Mouse (Mus musculus): ENCODE results near the gene Avp. TPM values are rescaled to one million over a fixed set of nuclear protein-coding genes. Genes with fewer than 3 reads are reported as not detected.

Avp gene
- 87.2 and 92.1 TPM in 2 replicates for total RNA-seq (2014; rRNA removed)
- polyA plus RNA-seq (2015; fragmentation: Nextera tagmentation; extraction: Ambion mirVana) = 83.0 and 181 TPM in 2 replicates

DNA sequence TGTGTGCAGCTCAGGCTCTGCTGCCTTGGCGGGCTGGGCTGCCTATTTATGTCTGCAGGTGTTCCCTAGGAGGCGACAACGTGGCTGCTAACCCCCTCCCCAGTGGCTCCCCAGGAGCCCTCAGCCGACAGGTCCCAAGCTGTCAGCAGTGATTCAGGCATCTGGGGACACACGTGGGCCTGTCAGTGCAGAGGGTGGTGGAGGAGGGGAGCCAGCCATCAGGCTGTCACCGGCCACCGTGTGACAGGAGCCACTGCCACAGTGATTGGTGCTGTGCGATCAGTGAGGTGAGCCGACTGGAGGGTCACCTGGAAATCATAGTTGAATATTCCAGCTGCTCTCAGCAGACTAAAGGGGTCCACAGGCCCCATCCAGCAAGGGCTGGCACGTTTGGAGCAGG lies at the start of gene Avp:
Avp (minus strand) TSS at position 3 of the 400 bp plus-strand sequence.
- no peak within 1 kb of the TSS for H3K4me3 ChIP-seq (ENCODE audit: low read depth, low read length)
- 33% methylated on average over 10 of the region's 10 CpGs for WGBS
- no peak for ATAC-seq

GRCm38 (mm10) chr2:130629839-130630203 lies 47.5 kb upstream of the Avp start, which contains the start of the genes Fastkd5 and Ubox5:
Gene Fastkd5 (minus strand): TSS chr2:130630027.
Gene Ubox5 (minus strand): TSS chr2:130630038.
- DNase-seq (peak; percentile 90), ATAC-seq (peak; percentile 90)
- H3K4me3 ChIP-seq (ENCODE audit: low read depth, low read length) = peak within 1 kb of the TSS; percentile 79
- WGBS = under 1% methylated on average over 25 of the region's 25 CpGs
- H3K27me3 ChIP-seq (ENCODE audit: insufficient read depth, low read length) = no peaks in the 10 kb centered on the region
- H3K36me3 ChIP-seq (ENCODE audit: insufficient read depth) = peaks cover 16% of the 10 kb centered on the region
- H3K9ac ChIP-seq = peak within 1 kb of the TSS; percentile 88
- H3K4me2 ChIP-seq (ENCODE audit: low read depth) = peak within 1 kb of the TSS; percentile 91
- H3K27ac ChIP-seq (ENCODE audit: low read depth, low read length) = peak within 1 kb of the TSS; percentile 72
- peaks cover 2% of the 10 kb centered on the region; the same call in 1 of the 2 replicates for H3K4me1 ChIP-seq (ENCODE audit: insufficient read depth)
- no peak for TF ChIP-seq CTCF (IDR thresholded peaks at IDR 0.05; ENCODE audit: low read depth)
- H3K9me3 ChIP-seq (ENCODE audit: low read length) = no peaks in the 10 kb centered on the region

More for the DNA sequence above, at the start of gene Avp:
- Histone ChIP-seq H3K27ac (ENCODE audit: low read depth, low read length) (no peak within 1 kb of the TSS), H3K27me3 (ENCODE audit: insufficient read depth, low read length) (peaks cover 49% of the 10 kb centered on the region), H3K36me3 (ENCODE audit: insufficient read depth) (no peaks in the 10 kb centered on the region), H3K4me1 (ENCODE audit: insufficient read depth) (no peaks in the 10 kb centered on the region), H3K9me3 (ENCODE audit: low read length) (no peaks in the 10 kb centered on the region), H3K4me2 (ENCODE audit: low read depth) (no peak within 1 kb of the TSS), H3K9ac (no peak within 1 kb of the TSS)
- TF ChIP-seq CTCF (IDR thresholded peaks at IDR 0.05; ENCODE audit: low read depth) = no peak
- no peak for DNase-seq

GRCm38 (mm10) chr2:130629080-130629838 lies 46.9 kb upstream of the Avp start:
- Histone ChIP-seq H3K9me3 (ENCODE audit: low read length) (no peaks in the 10 kb centered on the region), H3K4me2 (ENCODE audit: low read depth) (peak overlapping the region; percentile 91), H3K4me1 (ENCODE audit: insufficient read depth) (peaks cover 2% of the 10 kb centered on the region; the same call in 1 of the 2 replicates), H3K4me3 (ENCODE audit: low read depth, low read length) (peak overlapping the region; percentile 79), H3K36me3 (ENCODE audit: insufficient read depth) (peaks cover 13% of the 10 kb centered on the region), H3K27me3 (ENCODE audit: insufficient read depth, low read length) (no peaks in the 10 kb centered on the region), H3K9ac (peak overlapping the region; percentile 88), H3K27ac (ENCODE audit: low read depth, low read length) (peak overlapping the region; percentile 72)
- peak; percentile 42 for ATAC-seq
- WGBS = 3% methylated on average over 37 of the region's 37 CpGs
- no peak for DNase-seq
- TF ChIP-seq CTCF (IDR thresholded peaks at IDR 0.05; ENCODE audit: low read depth) = no peak

DNA sequence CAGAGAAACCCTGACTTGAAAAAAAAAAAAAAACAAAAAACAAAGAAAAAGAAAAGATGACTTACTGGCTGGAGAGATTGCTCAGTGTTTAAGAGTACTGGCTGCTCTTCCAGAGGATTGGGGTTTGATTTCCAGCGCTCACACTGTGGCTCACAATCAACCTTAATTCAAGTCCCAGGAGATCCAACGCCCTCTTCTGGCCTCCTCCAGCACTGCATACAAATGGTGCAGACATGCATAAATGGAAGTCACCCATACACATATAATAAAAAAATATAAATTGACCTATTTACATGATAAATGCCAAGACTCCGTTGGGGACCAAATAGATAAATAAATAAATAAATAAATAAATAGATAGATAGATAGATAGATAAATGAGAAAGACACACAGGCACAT lies 46.1 kb upstream of the Avp start:
- H3K9ac ChIP-seq = no peak overlapping the region
- no peak overlapping the region for H3K4me3 ChIP-seq (ENCODE audit: low read depth, low read length)
- H3K4me1 ChIP-seq (ENCODE audit: insufficient read depth) = peaks cover 2% of the 10 kb centered on the region; the same call in 1 of the 2 replicates
- peak; percentile 24; the same call in 1 of the 2 replicates for TF ChIP-seq CTCF (IDR thresholded peaks at IDR 0.05; ENCODE audit: low read depth)
- DNase-seq (no peak), ATAC-seq (no peak)
- 71% methylated on average over 3 of the region's 3 CpGs for WGBS
- H3K27me3 ChIP-seq (ENCODE audit: insufficient read depth, low read length) = no peaks in the 10 kb centered on the region
- H3K4me2 ChIP-seq (ENCODE audit: low read depth) = peak overlapping the region; percentile 91
- H3K27ac ChIP-seq (ENCODE audit: low read depth, low read length) = no peak overlapping the region
- peaks cover 8% of the 10 kb centered on the region; the same call in 1 of the 2 replicates for H3K36me3 ChIP-seq (ENCODE audit: insufficient read depth)
- no peaks in the 10 kb centered on the region for H3K9me3 ChIP-seq (ENCODE audit: low read length)

DNA sequence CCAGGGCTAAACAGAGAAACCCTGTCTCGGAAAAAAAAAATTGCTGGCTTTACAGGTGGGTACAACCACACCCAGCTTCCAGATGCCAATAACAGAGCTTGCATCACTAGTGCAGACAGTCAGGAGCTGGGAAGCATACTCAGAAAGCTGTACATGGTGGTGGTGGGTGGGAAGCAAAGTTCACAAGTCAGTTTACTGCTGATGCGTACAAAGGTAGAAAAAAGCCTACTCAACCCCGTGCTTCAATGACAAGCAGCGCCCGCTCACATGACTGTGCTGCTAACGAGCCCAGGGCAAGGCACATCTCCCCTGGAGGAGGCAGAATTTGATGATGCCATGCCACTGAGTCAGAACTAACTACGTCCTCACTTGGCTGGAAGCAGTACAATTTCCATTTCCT lies 36.6 kb upstream of the Avp start:
- DNase-seq = no peak

GRCm38 (mm10) chr2:130613091-130613490 lies 30.7 kb upstream of the Avp start:
- Histone ChIP-seq H3K4me3 (ENCODE audit: low read depth, low read length) (no peak overlapping the region), H3K27ac (ENCODE audit: low read depth, low read length) (no peak overlapping the region), H3K27me3 (ENCODE audit: insufficient read depth, low read length) (no peaks in the 10 kb centered on the region), H3K4me1 (ENCODE audit: insufficient read depth) (no peaks in the 10 kb centered on the region), H3K9ac (no peak overlapping the region), H3K4me2 (ENCODE audit: low read depth) (no peak overlapping the region), H3K9me3 (ENCODE audit: low read length) (no peaks in the 10 kb centered on the region), H3K36me3 (ENCODE audit: insufficient read depth) (peaks cover 25% of the 10 kb centered on the region)
- DNase-seq (no peak), ATAC-seq (no peak)
- peak; percentile 52 for TF ChIP-seq CTCF (IDR thresholded peaks at IDR 0.05; ENCODE audit: low read depth)
- 54% methylated on average over 3 of the region's 3 CpGs for WGBS

More for the DNA sequence above, 36.6 kb upstream of the Avp start:
- Histone ChIP-seq H3K9ac (no peak overlapping the region), H3K9me3 (ENCODE audit: low read length) (no peaks in the 10 kb centered on the region), H3K4me2 (ENCODE audit: low read depth) (no peak overlapping the region), H3K27ac (ENCODE audit: low read depth, low read length) (no peak overlapping the region), H3K4me3 (ENCODE audit: low read depth, low read length) (no peak overlapping the region), H3K4me1 (ENCODE audit: insufficient read depth) (no peaks in the 10 kb centered on the region), H3K27me3 (ENCODE audit: insufficient read depth, low read length) (no peaks in the 10 kb centered on the region), H3K36me3 (ENCODE audit: insufficient read depth) (peaks cover 37% of the 10 kb centered on the region)
- ATAC-seq = no peak
- 86% methylated on average over 7 of the region's 7 CpGs for WGBS
- TF ChIP-seq CTCF (IDR thresholded peaks at IDR 0.05; ENCODE audit: low read depth) = no peak

DNA sequence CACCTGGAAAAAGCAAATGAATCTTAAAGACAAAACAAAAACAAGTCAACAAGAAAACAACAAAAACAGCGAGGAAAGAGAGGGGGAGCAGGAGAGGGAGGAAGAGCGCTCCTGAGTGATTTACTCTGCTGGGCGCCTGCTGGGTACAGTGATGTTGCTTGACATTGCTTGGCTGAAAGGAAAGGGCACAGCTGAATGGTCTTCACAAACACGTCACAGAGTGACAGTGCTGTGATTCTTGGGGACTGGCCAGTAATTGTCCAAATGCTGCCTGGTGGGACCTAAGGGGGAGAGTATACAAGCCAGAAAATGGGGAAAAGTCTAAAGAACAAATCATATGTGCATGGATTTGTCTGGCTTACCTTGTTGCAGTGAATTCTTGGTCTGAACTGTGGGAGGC lies 19.8 kb upstream of the Avp start:
- TF ChIP-seq CTCF (IDR thresholded peaks at IDR 0.05; ENCODE audit: low read depth) = no peak
- 86% methylated on average over 4 of the region's 4 CpGs for WGBS
- no peaks in the 10 kb centered on the region for H3K4me1 ChIP-seq (ENCODE audit: insufficient read depth)
- no peak overlapping the region for H3K27ac ChIP-seq (ENCODE audit: low read depth, low read length)
- DNase-seq (no peak), ATAC-seq (no peak)
- peaks cover 49% of the 10 kb centered on the region for H3K36me3 ChIP-seq (ENCODE audit: insufficient read depth)
- no peak overlapping the region for H3K9ac ChIP-seq
- no peak overlapping the region for H3K4me3 ChIP-seq (ENCODE audit: low read depth, low read length)
- no peaks in the 10 kb centered on the region for H3K9me3 ChIP-seq (ENCODE audit: low read length)
- H3K27me3 ChIP-seq (ENCODE audit: insufficient read depth, low read length) = no peaks in the 10 kb centered on the region
- H3K4me2 ChIP-seq (ENCODE audit: low read depth) = no peak overlapping the region

All from forebrain, postnatal 0 days (tissue).